Mouse (Mus musculus) embryonic facial prominence, embryonic 15.5 days (tissue): Measurements from ENCODE around the gene Mfge8. TPM values are rescaled to one million over a fixed set of nuclear protein-coding genes. Genes with fewer than 3 reads are reported as not detected.
A peak's percentile ranks its signal among the peaks of the same experiment; 100 is the strongest.

Experiments
- ATAC-seq: fragments of 200-750 bp; cut with Nextera tagmentation; 2 replicates; pipeline ENCODE4 v1.8.0; 2017; ENCODE audit warnings: low read depth, moderate TSS enrichment; ENCODE audit not compliant: insufficient number of reproducible peaks, low FRiP score, low TSS enrichment
- H3K27ac ChIP-seq: fragments of 300-500 bp; sonication (generic); replicated peaks from 2 replicates; pipeline ENCODE4 v1.5.1; 2015; ENCODE audit warnings: mild to moderate bottlenecking, inconsistent platforms
- H3K27me3 ChIP-seq: fragments of 300-500 bp; sonication (generic); 2 replicates; pipeline ENCODE4 v1.6.1; 2015; ENCODE audit warnings: inconsistent platforms
- H3K36me3 ChIP-seq: fragments of 300-500 bp; sonication (generic); 2 replicates; pipeline ENCODE4 v1.6.1; 2015; ENCODE audit warnings: mild to moderate bottlenecking, inconsistent platforms
- H3K4me1 ChIP-seq: fragments of 300-500 bp; sonication (generic); 2 replicates; pipeline ENCODE4 v1.6.1; 2015; ENCODE audit warnings: inconsistent platforms
- H3K4me2 ChIP-seq: fragments of 300-500 bp; sonication (generic); replicated peaks from 2 replicates; pipeline ENCODE4 v1.6.1; 2015; ENCODE audit warnings: mild to moderate bottlenecking, inconsistent platforms
- H3K4me3 ChIP-seq: fragments of 300-500 bp; sonication (generic); replicated peaks from 2 replicates; pipeline ENCODE4 v1.5.1; 2015; ENCODE audit warnings: mild to moderate bottlenecking, inconsistent platforms
- H3K9ac ChIP-seq: fragments of 300-500 bp; sonication (generic); 2 replicates; pipeline ENCODE4 v1.6.1; 2015; ENCODE audit warnings: inconsistent platforms
- H3K9me3 ChIP-seq: fragments of 300-500 bp; sonication (generic); replicated peaks from 2 replicates; pipeline ENCODE4 v1.6.1; 2016; ENCODE audit warnings: inconsistent platforms
- WGBS: fragments of 180-500 bp; shearing (Covaris S2); methylation state at CpG from one replicate; pipeline ENCODE4 v1.1.7; 2015; 5-methylcytosine and 5-hydroxymethylcytosine counted together
- polyA plus RNA-seq: library from polyadenylated mRNA; unstranded; fragments of >200 nt; fragmentation: Nextera tagmentation; extraction: Ambion mirVana; gene quantifications from 2 replicates; pipeline ENCODE4 v1.2.1, GENCODE M21; 2015

Gene Mfge8
- polyA plus RNA-seq, 1 experiment from 2014 or later = 175 TPM

GRCm38 (mm10) chr7:79129883-79130282 lies 19.0 kb downstream of the Mfge8 start:
- peaks cover 32% of the 10 kb centered on the region for H3K4me1 ChIP-seq
- H3K27me3 ChIP-seq = peaks cover 12% of the 10 kb centered on the region; the same call in 1 of the 2 replicates
- WGBS = 28% methylated on average over 8 of the region's 8 CpGs
- no peak overlapping the region for H3K9ac ChIP-seq
- peak overlapping the region; percentile 33 for H3K4me3 ChIP-seq
- no peaks in the 10 kb centered on the region for H3K9me3 ChIP-seq
- no peak overlapping the region for H3K27ac ChIP-seq
- 0 out of 2 replicates have a peak, but pooled peaks cover 12% of the 10 kb centered on the region for H3K36me3 ChIP-seq
- ATAC-seq = no peak
- peak overlapping the region; percentile 46 for H3K4me2 ChIP-seq

DNA sequence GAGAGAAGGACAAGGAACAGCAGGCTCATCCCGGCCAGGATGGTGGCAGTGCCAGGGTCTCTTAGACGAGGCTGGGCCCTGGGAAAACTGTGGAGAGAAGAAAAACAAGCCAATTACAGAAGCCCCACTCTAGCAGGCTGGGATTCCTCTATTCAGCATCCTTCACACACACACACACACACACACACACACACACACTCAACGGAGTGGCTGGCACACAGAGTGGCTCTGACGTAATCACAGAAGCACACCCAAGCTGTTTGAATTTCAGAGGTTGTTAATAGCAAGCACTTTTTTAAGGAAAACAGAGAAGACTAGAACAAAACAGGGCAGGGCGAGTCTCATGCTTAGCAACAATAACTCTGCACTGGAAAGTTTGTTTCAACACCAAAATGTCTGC lies 25.4 kb downstream of the Mfge8 start:
- 72% methylated on average over 5 of the region's 5 CpGs for WGBS
- Histone ChIP-seq H3K4me2 (no peak overlapping the region), H3K4me3 (no peak overlapping the region), H3K27me3 (no peaks in the 10 kb centered on the region), H3K4me1 (0 out of 2 replicates have a peak, but pooled peaks cover 3% of the 10 kb centered on the region), H3K36me3 (no peaks in the 10 kb centered on the region), H3K27ac (no peak overlapping the region), H3K9ac (no peak overlapping the region), H3K9me3 (no peaks in the 10 kb centered on the region)
- no peak for ATAC-seq

GRCm38 (mm10) chr7:79113848-79114247 lies 35.0 kb downstream of the Mfge8 start:
- no peak overlapping the region for H3K4me3 ChIP-seq
- no peak overlapping the region for H3K4me2 ChIP-seq
- 34% methylated on average over 4 of the region's 4 CpGs for whole genome bisulfite sequencing
- H3K9me3 ChIP-seq = no peaks in the 10 kb centered on the region
- peak; percentile 65 for ATAC-seq
- no peaks in the 10 kb centered on the region for H3K36me3 ChIP-seq
- H3K27me3 ChIP-seq = no peaks in the 10 kb centered on the region
- H3K27ac ChIP-seq = no peak overlapping the region
- no peak overlapping the region for H3K9ac ChIP-seq
- H3K4me1 ChIP-seq = 0 out of 2 replicates have a peak, but pooled peaks cover 6% of the 10 kb centered on the region

DNA sequence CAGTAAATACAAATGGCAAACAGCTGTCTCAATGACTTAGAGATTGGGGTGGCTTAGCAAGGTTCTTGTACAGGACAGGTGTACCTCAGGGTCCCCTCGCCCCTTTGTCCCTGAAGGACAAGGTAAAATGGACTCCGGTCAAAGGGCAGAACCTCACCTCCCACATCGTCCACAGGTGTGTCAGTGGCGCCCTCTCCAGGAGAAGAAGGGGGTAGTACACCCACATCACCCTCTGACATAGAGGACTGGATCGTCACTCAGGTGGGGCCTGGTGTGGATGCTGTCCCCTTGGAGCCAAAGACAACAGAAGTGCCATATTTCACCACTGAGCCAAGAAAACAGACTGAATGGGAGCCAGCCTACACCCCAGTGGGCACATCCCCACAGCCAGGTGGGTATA lies 52.4 kb downstream of the Mfge8 start:
- Histone ChIP-seq H3K4me3 (no peak overlapping the region), H3K4me1 (no peaks in the 10 kb centered on the region), H3K9ac (no peak overlapping the region), H3K27ac (no peak overlapping the region), H3K4me2 (no peak overlapping the region), H3K36me3 (no peaks in the 10 kb centered on the region), H3K27me3 (peaks cover 3% of the 10 kb centered on the region), H3K9me3 (no peaks in the 10 kb centered on the region)
- ATAC-seq = no peak
- 74% methylated on average over 5 of the region's 5 CpGs for WGBS

- H3K9me3 ChIP-seq = no peaks in the 10 kb centered on the region
- no peaks in the 10 kb centered on the region for H3K36me3 ChIP-seq
- no peak overlapping the region for H3K27ac ChIP-seq
- WGBS = 69% methylated on average over 4 of the region's 4 CpGs
- no peaks in the 10 kb centered on the region for H3K27me3 ChIP-seq
- H3K4me2 ChIP-seq = no peak overlapping the region
- no peak overlapping the region for H3K4me3 ChIP-seq
- no peaks in the 10 kb centered on the region for H3K4me1 ChIP-seq
- no peak for ATAC-seq
- H3K9ac ChIP-seq = no peak overlapping the region
Observed at GRCm38 (mm10) chr7:79089111-79089510, 59.7 kb downstream of the Mfge8 start.

Other genes with a start within 250 kb of the Mfge8 start
- gene Isg20, start 235.6 kb downstream of the Mfge8 start, polyA plus RNA-seq = 6.1 and 6.5 TPM in 2 replicates
- 16.4 and 26.3 TPM in 2 replicates for gene Acan, start 95.6 kb downstream of the Mfge8 start, polyA plus RNA-seq
- gene Hapln3, start 18.0 kb downstream of the Mfge8 start, polyA plus RNA-seq = 4.1 and 4.5 TPM in 2 replicates
- gene Abhd2, start 124.1 kb upstream of the Mfge8 start, polyA plus RNA-seq = 12.8 and 13.6 TPM in 2 replicates
- gene Rlbp1, start 238.0 kb upstream of the Mfge8 start, polyA plus RNA-seq = 1.6 and 1.7 TPM in 2 replicates
- gene Fanci, start 242.9 kb upstream of the Mfge8 start, polyA plus RNA-seq = 6.2 and 6.3 TPM in 2 replicates